Mouse (Mus musculus): ENCODE data around the gene Gphn. TPM values are rescaled to one million over a fixed set of nuclear protein-coding genes. Genes with fewer than 3 reads are reported as not detected.
"Not testable (repeated sequence)": the region's sequence is repeated elsewhere in the genome, so short reads cannot be mapped to it uniquely, and the experiment has no call there.

Gene Gphn
- total and polyA plus RNA-seq, 2 experiments, result 31.6 to 59.4 TPM

DNA sequence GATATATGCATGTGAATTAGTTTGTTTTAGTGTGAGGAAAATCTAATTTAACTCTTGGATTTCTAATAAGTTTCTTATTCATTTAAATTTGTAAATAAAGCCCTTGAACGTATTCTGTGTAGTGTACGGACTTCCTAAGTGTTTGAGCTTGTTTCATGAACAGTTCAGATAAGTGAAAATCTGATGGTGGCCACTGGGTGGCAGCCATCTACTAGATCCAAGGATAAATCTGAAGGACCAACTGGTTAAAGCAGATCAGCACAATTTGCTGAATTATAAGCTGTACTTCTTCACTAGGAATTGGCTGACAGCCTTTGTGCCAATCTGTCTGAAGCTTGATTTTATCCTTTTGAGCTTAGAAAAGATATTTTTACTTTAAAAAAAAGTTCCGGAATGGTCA lies 105.9 kb downstream of the Gphn start:
- peaks cover 11% of the 10 kb centered on the region; the same call in 1 of the 2 replicates for H3K79me2 ChIP-seq (ENCODE audit: control insufficient read depth, insufficient read depth, low read length)
- peak; percentile 68 for DNase-seq (ENCODE audit: extremely low read depth, low read depth, low spot score)
- no peak overlapping the region for H3K9ac ChIP-seq (ENCODE audit: low read depth, low read length)
- no peaks in the 10 kb centered on the region for H3K27me3 ChIP-seq (ENCODE audit: control insufficient read depth, insufficient read depth, low read length)
- 0 out of 2 replicates have a peak, but pooled peaks cover 1% of the 10 kb centered on the region for H3K4me1 ChIP-seq (ENCODE audit: control insufficient read depth, insufficient read depth, low read length)
- no peak overlapping the region for H3K4me3 ChIP-seq (ENCODE audit: insufficient read depth, low read depth, low read length)
- no peaks in the 10 kb centered on the region for H3K36me3 ChIP-seq (ENCODE audit: control insufficient read depth, insufficient read depth, low read length)
- no peak overlapping the region for H3K27ac ChIP-seq (replicated peaks; ENCODE audit: insufficient read depth, low read depth, low read length)
- WGBS, result 46% methylated on average over 3 of the region's 3 CpGs
- 0 out of 2 replicates have a peak, but pooled peaks have one; percentile 3 for TF ChIP-seq CTCF (IDR thresholded peaks at IDR 0.05; ENCODE audit: low read depth, low read length)
- TF ChIP-seq POLR2A (IDR thresholded peaks at IDR 0.05; ENCODE audit: extremely low read depth, insufficient read depth, low read length), result no peak

DNA sequence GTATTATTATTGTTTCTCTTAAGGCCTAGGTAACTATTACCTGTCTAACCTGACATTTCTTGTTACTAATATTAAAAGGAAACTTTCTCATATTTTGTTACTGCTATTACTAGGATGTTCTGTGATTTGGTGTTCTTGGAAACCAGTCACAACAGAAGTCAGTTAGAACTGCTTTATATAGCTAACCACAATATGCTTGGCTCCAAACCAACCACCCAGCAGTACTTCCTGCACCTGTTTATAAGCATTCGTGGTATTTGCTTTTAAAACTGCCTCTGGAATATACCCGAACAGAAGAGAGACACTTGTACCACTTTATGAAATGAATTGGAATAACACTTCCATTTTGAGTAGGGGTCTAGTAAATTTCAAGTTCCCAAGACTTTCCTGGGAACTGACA lies 130.3 kb downstream of the Gphn start:
- WGBS, result 84% methylated on average over 2 of the region's 2 CpGs
- DNase-seq (ENCODE audit: extremely low read depth, low read depth, low spot score), result no peak

DNA sequence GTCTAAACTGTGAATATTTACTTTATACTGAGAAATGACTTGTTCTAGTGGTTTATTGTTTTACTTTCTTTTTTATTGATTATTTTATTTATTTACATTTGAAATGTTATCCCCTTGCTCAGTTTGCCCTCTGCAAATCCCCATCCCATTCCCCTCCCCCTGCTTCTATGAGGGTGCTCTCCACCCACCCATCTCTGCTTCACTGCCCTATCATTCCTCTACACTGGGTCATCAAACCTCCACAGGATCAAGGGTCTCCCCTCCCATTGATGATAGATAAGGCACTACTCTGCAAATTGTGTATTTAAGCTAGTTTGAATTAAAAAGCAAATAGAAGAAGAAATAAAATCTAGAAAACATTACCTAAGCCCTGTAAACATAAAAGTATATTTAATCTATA lies 163.1 kb downstream of the Gphn start:
- Histone ChIP-seq H3K36me3 (ENCODE audit: control insufficient read depth, insufficient read depth, low read length) (peaks cover 2% of the 10 kb centered on the region; the same call in 1 of the 2 replicates), H3K9ac (ENCODE audit: low read depth, low read length) (no peak overlapping the region), H3K27me3 (ENCODE audit: control insufficient read depth, insufficient read depth, low read length) (no peaks in the 10 kb centered on the region), H3K79me2 (ENCODE audit: control insufficient read depth, insufficient read depth, low read length) (no peaks in the 10 kb centered on the region), H3K27ac (replicated peaks; ENCODE audit: insufficient read depth, low read depth, low read length) (no peak overlapping the region), H3K4me1 (ENCODE audit: control insufficient read depth, insufficient read depth, low read length) (no peaks in the 10 kb centered on the region), H3K4me3 (ENCODE audit: insufficient read depth, low read depth, low read length) (no peak overlapping the region)
- no peak for DNase-seq (ENCODE audit: extremely low read depth, low read depth, low spot score)
- TF ChIP-seq CTCF (IDR thresholded peaks at IDR 0.05; ENCODE audit: low read depth, low read length) (no peak), POLR2A (IDR thresholded peaks at IDR 0.05; ENCODE audit: extremely low read depth, insufficient read depth, low read length) (no peak)

More for the DNA sequence above, 130.3 kb downstream of the Gphn start:
- Histone ChIP-seq H3K4me1 (ENCODE audit: control insufficient read depth, insufficient read depth, low read length) (no peaks in the 10 kb centered on the region), H3K79me2 (ENCODE audit: control insufficient read depth, insufficient read depth, low read length) (peaks cover 3% of the 10 kb centered on the region; the same call in 1 of the 2 replicates), H3K27ac (replicated peaks; ENCODE audit: insufficient read depth, low read depth, low read length) (no peak overlapping the region), H3K27me3 (ENCODE audit: control insufficient read depth, insufficient read depth, low read length) (no peaks in the 10 kb centered on the region), H3K4me3 (ENCODE audit: insufficient read depth, low read depth, low read length) (no peak overlapping the region), H3K9ac (ENCODE audit: low read depth, low read length) (no peak overlapping the region), H3K36me3 (ENCODE audit: control insufficient read depth, insufficient read depth, low read length) (peaks cover 2% of the 10 kb centered on the region; the same call in 1 of the 2 replicates)
- TF ChIP-seq POLR2A (IDR thresholded peaks at IDR 0.05; ENCODE audit: extremely low read depth, insufficient read depth, low read length) (no peak), CTCF (IDR thresholded peaks at IDR 0.05; ENCODE audit: low read depth, low read length) (no peak)

DNA sequence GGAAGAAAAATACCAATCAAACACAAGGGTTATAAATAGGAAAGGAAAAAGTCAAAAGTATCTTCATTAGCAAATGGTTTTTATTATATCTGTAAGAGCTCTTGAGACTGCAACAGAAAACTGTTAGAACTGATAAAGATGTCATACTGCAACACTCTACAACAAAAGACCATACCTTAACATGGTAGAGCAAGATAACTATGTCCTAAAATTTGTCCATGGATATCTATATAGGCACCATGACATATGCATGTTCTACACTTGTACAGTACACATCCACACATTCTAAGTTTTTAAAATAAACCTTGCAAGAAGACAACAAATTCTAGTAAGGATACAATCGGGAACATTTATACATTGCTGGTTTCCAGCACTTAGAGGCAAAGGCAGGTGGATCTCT lies 169.1 kb downstream of the Gphn start:
- H3K9ac ChIP-seq (ENCODE audit: low read depth, low read length), result no peak overlapping the region
- H3K79me2 ChIP-seq (ENCODE audit: control insufficient read depth, insufficient read depth, low read length), result no peaks in the 10 kb centered on the region; the same call in 1 of the 2 replicates
- no peak for DNase-seq (ENCODE audit: extremely low read depth, low read depth, low spot score)
- H3K4me3 ChIP-seq (ENCODE audit: insufficient read depth, low read depth, low read length), result no peak overlapping the region
- H3K36me3 ChIP-seq (ENCODE audit: control insufficient read depth, insufficient read depth, low read length), result peaks cover 3% of the 10 kb centered on the region
- H3K4me1 ChIP-seq (ENCODE audit: control insufficient read depth, insufficient read depth, low read length), result no peaks in the 10 kb centered on the region
- no peak overlapping the region for H3K27ac ChIP-seq (replicated peaks; ENCODE audit: insufficient read depth, low read depth, low read length)
- H3K27me3 ChIP-seq (ENCODE audit: control insufficient read depth, insufficient read depth, low read length), result no peaks in the 10 kb centered on the region
- 98% methylated on average over 1 of the region's 1 CpGs for WGBS
- no peak for TF ChIP-seq POLR2A (IDR thresholded peaks at IDR 0.05; ENCODE audit: extremely low read depth, insufficient read depth, low read length)
- TF ChIP-seq CTCF (IDR thresholded peaks at IDR 0.05; ENCODE audit: low read depth, low read length), result no peak

DNA sequence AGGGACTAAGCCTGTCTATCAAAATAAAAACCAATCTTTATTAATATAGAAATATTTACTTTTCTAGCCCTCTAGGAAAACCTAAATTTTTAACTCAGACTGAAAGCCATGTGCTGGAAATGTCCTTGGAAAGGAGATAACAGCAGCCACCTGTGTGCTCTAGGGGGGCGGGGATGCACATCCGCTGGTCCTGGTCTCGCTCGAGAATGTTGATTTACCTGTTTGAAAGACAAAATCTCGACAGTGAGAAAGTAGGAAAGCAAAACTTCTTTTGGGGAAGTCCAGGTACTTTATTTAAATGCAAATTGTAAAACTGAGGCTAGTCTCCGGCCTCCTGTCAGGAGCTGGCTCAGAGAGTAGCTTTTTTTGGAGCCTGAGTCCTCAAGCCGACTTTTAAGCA lies 181.3 kb downstream of the Gphn start:
- H3K4me3 ChIP-seq (ENCODE audit: insufficient read depth, low read depth, low read length); H3K9ac ChIP-seq (ENCODE audit: low read depth, low read length); H3K27ac ChIP-seq (replicated peaks; ENCODE audit: insufficient read depth, low read depth, low read length); H3K36me3 ChIP-seq (ENCODE audit: control insufficient read depth, insufficient read depth, low read length); H3K4me1 ChIP-seq (ENCODE audit: control insufficient read depth, insufficient read depth, low read length); DNase-seq (ENCODE audit: extremely low read depth, low read depth, low spot score); H3K27me3 ChIP-seq (ENCODE audit: control insufficient read depth, insufficient read depth, low read length); H3K79me2 ChIP-seq (ENCODE audit: control insufficient read depth, insufficient read depth, low read length): not testable (repeated sequence)
- WGBS, result 69% methylated on average over 7 of the region's 7 CpGs

DNA sequence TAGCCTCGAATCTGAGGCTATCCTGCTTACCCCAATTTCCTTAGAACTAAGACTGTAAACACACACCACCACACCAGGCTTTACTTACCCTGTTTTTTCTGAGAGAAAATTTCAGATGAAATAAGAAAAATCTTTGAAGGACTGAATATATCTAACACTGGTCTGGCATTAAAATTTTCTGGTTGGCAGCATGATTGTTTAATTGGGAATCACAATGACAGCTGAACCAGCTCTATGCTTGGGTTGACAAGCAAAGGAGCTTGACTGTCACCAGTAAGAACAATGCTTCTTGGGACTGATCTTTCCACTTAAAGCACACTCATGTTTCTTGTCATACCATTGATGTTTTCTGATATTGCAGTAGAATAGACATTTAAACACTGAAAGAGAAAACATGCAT lies 296.0 kb downstream of the Gphn start:
- H3K79me2 ChIP-seq (ENCODE audit: control insufficient read depth, insufficient read depth, low read length), result no peaks in the 10 kb centered on the region
- H3K4me1 ChIP-seq (ENCODE audit: control insufficient read depth, insufficient read depth, low read length), result no peaks in the 10 kb centered on the region
- no peak overlapping the region for H3K27ac ChIP-seq (replicated peaks; ENCODE audit: insufficient read depth, low read depth, low read length)
- peaks cover 2% of the 10 kb centered on the region; the same call in 1 of the 2 replicates for H3K36me3 ChIP-seq (ENCODE audit: control insufficient read depth, insufficient read depth, low read length)
- H3K9ac ChIP-seq (ENCODE audit: low read depth, low read length), result no peak overlapping the region
- no peaks in the 10 kb centered on the region for H3K27me3 ChIP-seq (ENCODE audit: control insufficient read depth, insufficient read depth, low read length)
- TF ChIP-seq POLR2A (IDR thresholded peaks at IDR 0.05; ENCODE audit: extremely low read depth, insufficient read depth, low read length) (no peak), CTCF (IDR thresholded peaks at IDR 0.05; ENCODE audit: low read depth, low read length) (no peak)
- no peak for DNase-seq (ENCODE audit: extremely low read depth, low read depth, low spot score)
- no peak overlapping the region for H3K4me3 ChIP-seq (ENCODE audit: insufficient read depth, low read depth, low read length)
- WGBS, result 60% methylated on average over 1 of the region's 1 CpGs

All from liver, adult 2 months (tissue).